Mouse (Mus musculus) forebrain, embryonic 16.5 days (tissue): ENCODE data around the gene Lhpp. TPM values are rescaled to one million over a fixed set of nuclear protein-coding genes. Genes with fewer than 3 reads are reported as not detected.

ENCODE experiments used
- polyA plus RNA-seq: library from polyadenylated mRNA; unstranded; fragments of >200 nt; fragmentation: Nextera tagmentation; extraction: Ambion mirVana; gene quantifications from 2 replicates; pipeline ENCODE4 v1.2.1, GENCODE M21; 2015

Gene Lhpp
- polyA plus RNA-seq, 1 experiment from 2014 or later = 31.2 TPM

Other genes starting within 250 kb of the Lhpp start
- gene Oat, start 34.2 kb upstream of the Lhpp start, polyA plus RNA-seq = 111 and 133 TPM in 2 replicates
- 0.11 TPM in 1 of 2 replicates, not detected in the other for gene Nkx1-2, start 11.0 kb upstream of the Lhpp start, polyA plus RNA-seq
- 27.3 and 29.2 TPM in 2 replicates for gene Fam53b, start 203.2 kb downstream of the Lhpp start, polyA plus RNA-seq
- 97.0 and 101 TPM in 2 replicates for gene Eef1akmt2, start 242.0 kb downstream of the Lhpp start, polyA plus RNA-seq
- gene Abraxas2, start 248.6 kb downstream of the Lhpp start, polyA plus RNA-seq = 38.1 and 43.5 TPM in 2 replicates